Mouse (Mus musculus) embryonic facial prominence, embryonic 11.5 days (tissue): ENCODE results near the gene Mamdc2. TPM values are rescaled to one million over a fixed set of nuclear protein-coding genes. Genes with fewer than 3 reads are reported as not detected.
A peak's percentile ranks its signal among the peaks of the same experiment; 100 is the strongest.

Source experiments
- ATAC-seq: fragments of 200-750 bp; cut with Nextera tagmentation; replicated peaks from 2 replicates; pipeline ENCODE4 v1.8.0; 2017; ENCODE audit warnings: low read depth; ENCODE audit not compliant: insufficient number of reproducible peaks, low FRiP score, low TSS enrichment
- DNase-seq: peaks from one replicate; pipeline ENCODE4 v3.0.0-alpha.2; 2015; ENCODE audit warnings: low spot score
- H3K27ac ChIP-seq: fragments of 300-500 bp; sonication (generic); replicated peaks from 2 replicates; pipeline ENCODE4 v1.5.1; 2014; ENCODE audit warnings: mild to moderate bottlenecking, low read depth, low read length, control low read depth
- H3K27me3 ChIP-seq: fragments of 300-500 bp; sonication (generic); 2 replicates; pipeline ENCODE4 v1.6.1; 2014; ENCODE audit warnings: mild to moderate bottlenecking, low read length, moderate library complexity, mixed read lengths; ENCODE audit not compliant: control insufficient read depth, insufficient read depth
- H3K36me3 ChIP-seq: fragments of 300-500 bp; sonication (generic); replicated peaks from 2 replicates; pipeline ENCODE4 v1.6.1; 2014; ENCODE audit warnings: low read depth, mild to moderate bottlenecking, low read length, moderate library complexity, mixed read lengths; ENCODE audit not compliant: control insufficient read depth, insufficient read depth
- H3K4me1 ChIP-seq: fragments of 300-500 bp; sonication (generic); 2 replicates; pipeline ENCODE4 v1.6.1; 2014; ENCODE audit warnings: low read length, mixed read lengths; ENCODE audit not compliant: control insufficient read depth, insufficient read depth
- H3K4me2 ChIP-seq: fragments of 300-500 bp; sonication (generic); 2 replicates; pipeline ENCODE4 v1.6.1; 2014; ENCODE audit warnings: low read depth, mild to moderate bottlenecking, control low read depth, low read length, moderate library complexity
- H3K4me3 ChIP-seq: fragments of 300-500 bp; sonication (generic); 2 replicates; pipeline ENCODE4 v1.5.1; 2014; ENCODE audit warnings: low read depth, low read length, control low read depth
- H3K9ac ChIP-seq: fragments of 300-500 bp; sonication (generic); replicated peaks from 2 replicates; pipeline ENCODE4 v1.6.1; 2014; ENCODE audit warnings: mild to moderate bottlenecking, control low read depth, low read length
- H3K9me3 ChIP-seq: fragments of 300-500 bp; sonication (generic); replicated peaks from 2 replicates; pipeline ENCODE4 v1.6.1; 2016; ENCODE audit warnings: mild to moderate bottlenecking, low read length, inconsistent platforms, mixed read lengths; ENCODE audit not compliant: control insufficient read depth
- WGBS: fragments of 180-500 bp; shearing (Covaris S2); extraction: QIAGEN DNeasy Blood & Tissue Kit; methylation state at CpG from one replicate; pipeline ENCODE4 v1.1.7; 2014; 5-methylcytosine and 5-hydroxymethylcytosine counted together
- polyA plus RNA-seq: library from polyadenylated mRNA; unstranded; fragments of >200 nt; fragmentation: Nextera tagmentation; extraction: Ambion mirVana; gene quantifications from 2 replicates; pipeline ENCODE4 v1.2.1, GENCODE M21; 2014

Mamdc2 gene
- polyA plus RNA-seq, 1 experiment from 2014 or later: 1.7 TPM

DNA sequence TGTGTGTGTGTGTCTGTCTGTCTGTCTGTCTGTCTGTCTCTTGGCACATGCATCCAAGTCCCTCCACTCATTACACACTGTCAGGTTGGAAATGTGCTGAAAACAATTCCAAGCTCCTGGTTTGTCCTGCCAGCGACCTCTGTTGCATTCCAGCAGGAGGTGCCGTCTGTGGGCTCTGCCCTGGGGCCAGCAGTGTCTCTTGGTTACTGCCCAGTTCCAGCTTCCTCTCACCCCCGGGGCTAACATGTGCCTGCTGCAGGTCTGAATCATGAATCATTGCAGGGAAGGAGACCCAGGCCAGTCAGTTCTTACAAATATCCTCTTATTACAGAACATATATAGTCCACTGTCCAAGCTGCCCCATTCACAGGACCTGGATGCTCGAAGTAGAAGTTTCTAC is 9.2 kb upstream of the Mamdc2 start:
- no peaks in the 10 kb centered on the region for H3K4me1 ChIP-seq
- no peaks in the 10 kb centered on the region for H3K36me3 ChIP-seq
- no peak overlapping the region for H3K4me2 ChIP-seq
- no peak for ATAC-seq
- no peaks in the 10 kb centered on the region for H3K9me3 ChIP-seq
- no peak overlapping the region for H3K27ac ChIP-seq
- no peak overlapping the region for H3K4me3 ChIP-seq
- H3K9ac ChIP-seq: no peak overlapping the region; the same call in 1 of the 2 replicates
- no peaks in the 10 kb centered on the region for H3K27me3 ChIP-seq
- no peak for DNase-seq
- WGBS: 26% methylated on average over 4 of the region's 4 CpGs

DNA sequence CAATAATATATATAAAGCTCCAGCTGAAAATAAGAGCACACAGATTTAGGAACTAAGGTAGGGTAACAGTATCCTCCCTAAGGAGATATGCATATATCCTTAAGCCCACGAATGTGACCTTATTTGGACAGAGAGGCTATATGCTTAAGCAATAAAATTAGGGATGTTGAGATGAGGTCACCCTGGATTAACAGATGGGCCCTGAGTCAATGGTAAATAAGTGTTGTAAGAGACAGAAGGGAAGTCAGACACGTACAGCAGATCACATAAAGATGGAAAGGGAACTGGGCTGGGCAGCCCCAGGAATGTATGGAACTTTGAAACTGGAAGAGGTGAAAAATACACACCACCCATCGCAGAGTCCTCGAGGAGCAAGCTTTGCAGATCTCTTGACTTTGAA is 3.1 kb upstream of the Mamdc2 start:
- WGBS: 79% methylated on average over 4 of the region's 4 CpGs
- Histone ChIP-seq H3K9me3 (no peaks in the 10 kb centered on the region), H3K27me3 (no peaks in the 10 kb centered on the region), H3K9ac (no peak overlapping the region), H3K36me3 (no peaks in the 10 kb centered on the region), H3K4me1 (no peaks in the 10 kb centered on the region), H3K4me2 (no peak overlapping the region), H3K27ac (no peak overlapping the region), H3K4me3 (no peak overlapping the region)
- ATAC-seq (no peak), DNase-seq (no peak)

DNA sequence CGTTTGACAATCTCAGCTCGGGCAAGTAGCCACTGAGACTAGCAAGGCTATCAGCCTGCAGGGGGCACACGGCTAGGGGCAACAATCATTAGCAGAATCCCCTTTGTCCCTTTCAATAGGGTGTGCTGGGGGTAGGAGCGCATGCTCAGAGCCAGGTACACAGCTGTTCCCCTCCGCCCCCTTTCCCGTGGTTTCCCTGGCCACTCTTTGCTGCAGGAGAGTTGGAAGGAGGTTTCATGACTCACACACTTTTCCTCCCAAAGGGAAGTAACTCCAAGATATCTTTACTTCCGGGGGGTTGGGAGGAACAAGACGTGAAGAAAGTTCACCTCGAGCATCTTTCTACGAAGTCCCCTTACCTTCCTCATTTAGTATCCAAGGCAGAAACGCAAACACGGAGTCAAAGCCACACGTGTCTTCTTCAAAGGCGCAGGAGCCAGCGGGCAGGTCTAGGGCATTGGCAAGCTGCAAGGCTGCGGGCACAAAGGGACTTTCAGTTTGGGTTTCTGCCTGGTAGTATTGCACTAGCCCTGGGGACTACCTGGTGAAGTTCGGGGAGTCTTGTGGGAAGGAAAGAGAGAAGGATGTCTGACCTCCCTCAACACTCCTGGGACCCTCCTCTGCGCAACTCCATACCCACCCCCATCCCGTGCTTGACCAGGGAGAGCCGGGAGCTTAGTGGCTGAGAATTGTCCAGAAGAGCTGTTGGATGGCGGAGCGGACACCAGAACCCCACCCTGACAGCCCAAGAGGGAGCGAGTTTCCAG is 838 bp downstream of the Mamdc2 start:
- WGBS: 2% methylated on average over 23 of the region's 23 CpGs
- no peak overlapping the region for H3K27ac ChIP-seq

DNA sequence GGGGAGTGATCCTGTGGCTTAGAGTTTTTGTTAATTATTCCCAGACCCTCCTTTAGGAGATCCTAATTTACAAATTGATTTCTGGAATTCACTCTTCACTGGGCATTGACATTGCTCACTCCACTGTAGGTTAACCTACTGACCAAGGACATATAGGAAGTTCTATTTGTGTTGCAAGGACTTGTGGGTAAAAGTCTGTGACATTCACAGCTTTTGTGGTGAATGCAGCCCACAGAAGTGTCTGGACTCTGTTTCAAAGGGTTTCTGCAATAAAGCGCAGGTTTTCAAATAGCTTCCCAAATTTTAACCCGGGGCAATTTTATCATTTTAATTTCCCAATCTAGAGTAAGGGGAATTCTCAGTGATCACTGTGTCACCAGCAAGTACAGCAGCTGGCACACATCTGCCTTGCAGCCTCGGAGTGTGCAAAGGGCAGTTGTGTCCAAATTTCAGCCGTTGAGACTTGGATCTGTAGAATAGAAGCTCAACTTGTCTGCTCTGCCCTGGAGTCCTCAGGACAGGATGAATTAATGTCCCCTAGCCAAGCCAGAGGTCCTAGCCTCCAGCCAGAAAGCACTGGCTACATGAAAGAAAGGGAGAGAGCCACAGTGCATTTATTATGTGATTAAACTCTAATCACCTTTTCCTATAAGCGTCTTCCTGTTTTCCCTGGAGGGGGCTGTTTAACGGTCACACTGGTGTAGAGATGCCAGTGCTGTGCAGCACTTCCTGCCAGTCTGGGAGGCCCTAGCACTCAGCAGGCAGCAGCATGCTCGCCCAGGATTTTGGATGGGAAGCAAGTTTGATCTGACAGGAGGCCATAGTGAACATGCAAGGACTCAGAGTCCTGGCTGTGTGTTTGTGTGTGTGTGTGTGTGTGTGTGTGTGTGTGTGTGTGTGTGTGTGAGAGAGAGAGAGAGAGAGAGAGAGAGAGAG is 3.1 kb downstream of the Mamdc2 start:
- no peak for ATAC-seq
- Histone ChIP-seq H3K27ac (no peak overlapping the region), H3K9me3 (no peaks in the 10 kb centered on the region), H3K4me3 (no peak overlapping the region), H3K4me2 (no peak overlapping the region), H3K9ac (no peak overlapping the region), H3K36me3 (no peaks in the 10 kb centered on the region), H3K27me3 (no peaks in the 10 kb centered on the region), H3K4me1 (no peaks in the 10 kb centered on the region)
- WGBS: 35% methylated on average over 7 of the region's 7 CpGs
- DNase-seq: no peak

More for the DNA sequence above, 838 bp downstream of the Mamdc2 start:
- H3K4me3 ChIP-seq: peak overlapping the region; percentile 27
- H3K9ac ChIP-seq: peak overlapping the region; percentile 33
- no peaks in the 10 kb centered on the region for H3K27me3 ChIP-seq
- DNase-seq (peak; percentile 55), ATAC-seq (peak; percentile 71)
- H3K9me3 ChIP-seq: no peaks in the 10 kb centered on the region
- no peaks in the 10 kb centered on the region for H3K36me3 ChIP-seq
- peak overlapping the region; percentile 63 for H3K4me2 ChIP-seq
- H3K4me1 ChIP-seq: no peaks in the 10 kb centered on the region

DNA sequence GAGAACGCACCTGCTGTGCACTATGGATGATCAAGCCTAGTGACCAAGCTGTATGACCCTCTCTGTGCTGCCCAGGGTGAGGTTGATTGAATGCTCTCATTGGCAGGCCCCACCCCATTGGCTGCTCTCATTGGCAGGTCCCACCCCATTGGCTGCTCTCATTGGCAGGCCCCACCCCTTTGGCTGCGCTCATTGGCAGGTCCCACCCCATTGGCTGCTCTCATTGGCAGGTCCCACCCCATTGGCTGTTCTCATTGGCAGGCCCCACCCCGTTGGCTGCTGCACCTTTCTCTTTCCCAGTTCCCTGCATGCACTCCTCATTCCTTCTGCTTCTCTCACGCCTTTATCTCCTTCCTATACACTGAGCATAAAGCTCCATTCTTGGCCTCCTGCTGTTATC is 12.5 kb downstream of the Mamdc2 start:
- no peak overlapping the region for H3K27ac ChIP-seq
- no peak overlapping the region for H3K9ac ChIP-seq
- no peaks in the 10 kb centered on the region for H3K36me3 ChIP-seq
- DNase-seq (no peak), ATAC-seq (no peak)
- H3K4me2 ChIP-seq: no peak overlapping the region
- no peaks in the 10 kb centered on the region for H3K27me3 ChIP-seq
- H3K4me1 ChIP-seq: no peaks in the 10 kb centered on the region
- no peak overlapping the region for H3K4me3 ChIP-seq
- no peaks in the 10 kb centered on the region for H3K9me3 ChIP-seq
- WGBS: 70% methylated on average over 4 of the region's 4 CpGs

DNA sequence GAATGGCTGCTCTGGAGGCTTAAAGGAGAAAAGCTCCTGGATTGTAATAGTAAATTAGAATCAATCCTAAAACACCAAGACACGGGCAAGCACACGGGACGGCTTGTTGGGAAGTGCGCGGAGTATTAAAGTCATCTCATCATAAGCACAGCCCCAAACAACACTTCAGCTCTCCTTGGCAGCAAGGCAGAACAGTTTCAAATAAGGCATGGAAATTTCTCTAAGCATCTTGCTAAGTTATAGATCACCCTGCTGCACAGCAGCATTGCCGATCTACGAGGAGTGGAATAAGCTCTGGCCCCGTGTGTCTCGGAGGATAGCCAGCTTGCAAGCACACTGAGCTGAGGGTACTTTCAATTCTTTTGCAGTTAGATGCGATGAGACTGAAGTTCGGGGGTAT is 13.8 kb downstream of the Mamdc2 start:
- no peak overlapping the region for H3K4me3 ChIP-seq
- H3K9ac ChIP-seq: no peak overlapping the region
- H3K9me3 ChIP-seq: no peaks in the 10 kb centered on the region
- H3K27me3 ChIP-seq: no peaks in the 10 kb centered on the region
- ATAC-seq: no peak
- H3K4me1 ChIP-seq: no peaks in the 10 kb centered on the region
- no peaks in the 10 kb centered on the region for H3K36me3 ChIP-seq
- DNase-seq: no peak
- H3K4me2 ChIP-seq: no peak overlapping the region
- 86% methylated on average over 11 of the region's 11 CpGs for WGBS
- no peak overlapping the region for H3K27ac ChIP-seq

DNA sequence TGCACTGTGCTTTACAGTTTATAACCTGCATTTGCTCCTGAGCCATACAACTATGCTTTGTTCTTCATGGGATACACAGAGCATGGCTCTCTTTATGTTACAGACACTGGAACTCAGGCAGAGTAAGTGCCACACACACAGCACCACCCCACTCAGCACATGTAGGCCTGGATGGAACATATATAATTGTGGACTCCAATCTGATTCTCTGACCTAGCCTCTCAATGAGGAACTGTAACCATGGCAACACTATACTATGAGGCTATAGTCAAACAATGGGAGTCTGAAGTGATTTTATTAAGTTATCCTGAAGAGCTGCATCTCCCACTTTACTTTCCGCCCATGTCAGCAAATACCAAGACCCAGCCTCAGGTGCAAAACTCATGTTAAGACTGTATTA is 30.6 kb downstream of the Mamdc2 start:
- H3K9me3 ChIP-seq: no peaks in the 10 kb centered on the region
- no peaks in the 10 kb centered on the region for H3K36me3 ChIP-seq
- H3K4me3 ChIP-seq: no peak overlapping the region
- no peaks in the 10 kb centered on the region for H3K4me1 ChIP-seq
- WGBS: 88% methylated on average over 1 of the region's 1 CpGs
- H3K27me3 ChIP-seq: no peaks in the 10 kb centered on the region
- H3K9ac ChIP-seq: no peak overlapping the region
- ATAC-seq (no peak), DNase-seq (no peak)
- H3K4me2 ChIP-seq: no peak overlapping the region
- no peak overlapping the region for H3K27ac ChIP-seq

DNA sequence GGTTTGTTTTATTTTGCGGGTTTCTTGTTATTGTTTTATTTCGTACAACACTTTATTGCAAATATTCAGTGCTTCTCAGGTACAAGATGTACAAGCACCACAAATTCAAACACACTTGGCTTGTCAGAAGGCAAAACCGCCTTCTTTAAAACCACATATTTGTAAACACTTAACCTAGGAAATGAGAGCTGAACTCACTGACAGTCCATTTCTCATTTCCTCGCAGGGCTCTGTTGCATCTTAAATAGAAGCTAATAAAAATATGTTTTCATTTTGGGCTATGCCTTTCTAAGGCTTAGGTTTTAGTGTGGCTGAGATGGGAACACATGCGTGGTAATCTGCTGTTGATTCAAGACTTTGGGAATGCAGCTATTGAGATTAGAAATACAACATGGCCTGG is 37.4 kb downstream of the Mamdc2 start:
- 82% methylated on average over 5 of the region's 5 CpGs for WGBS

More for the DNA sequence above, 37.4 kb downstream of the Mamdc2 start:
- no peak for DNase-seq
- Histone ChIP-seq H3K4me1 (no peaks in the 10 kb centered on the region), H3K36me3 (no peaks in the 10 kb centered on the region), H3K9me3 (no peaks in the 10 kb centered on the region), H3K4me2 (no peak overlapping the region), H3K27me3 (no peaks in the 10 kb centered on the region), H3K27ac (no peak overlapping the region), H3K9ac (no peak overlapping the region), H3K4me3 (no peak overlapping the region)
- no peak for ATAC-seq
